Mouse (Mus musculus): ENCODE data around the gene Spsb1. TPM values are rescaled to one million over a fixed set of nuclear protein-coding genes. Genes with fewer than 3 reads are reported as not detected.

Spsb1 gene
- polyA plus RNA-seq, 1 experiment from 2014 or later = 4.7 TPM

GRCm38 (mm10) chr4:149895226-149895625 lies 59.6 kb downstream of the Spsb1 start:
- no peaks in the 10 kb centered on the region for H3K9me3 ChIP-seq (replicated peaks; ENCODE audit: control insufficient read depth, low read length)
- H3K9ac ChIP-seq (ENCODE audit: low read depth, low read length) = no peak overlapping the region
- no peaks in the 10 kb centered on the region for H3K27me3 ChIP-seq (ENCODE audit: control insufficient read depth, insufficient read depth, low read length)
- no peak overlapping the region for H3K27ac ChIP-seq (ENCODE audit: low read depth, low read length)
- H3K4me2 ChIP-seq = no peak overlapping the region
- H3K4me1 ChIP-seq (ENCODE audit: control insufficient read depth, insufficient read depth, low read length) = peaks cover 24% of the 10 kb centered on the region
- no peak overlapping the region for H3K4me3 ChIP-seq (ENCODE audit: low read depth, low read length)
- 58% methylated on average over 7 of the region's 7 CpGs for WGBS (ENCODE audit: insufficient replicate concordance)
- H3K36me3 ChIP-seq (ENCODE audit: control insufficient read depth, insufficient read depth, low read length) = peaks cover 3% of the 10 kb centered on the region; the same call in 1 of the 2 replicates
- ATAC-seq (replicated peaks; ENCODE audit: insufficient number of reproducible peaks, low FRiP score, low TSS enrichment) = no peak

GRCm38 (mm10) chr4:149894300-149894699 lies 60.5 kb downstream of the Spsb1 start:
- Histone ChIP-seq H3K36me3 (ENCODE audit: control insufficient read depth, insufficient read depth, low read length) (peaks cover 3% of the 10 kb centered on the region; the same call in 1 of the 2 replicates), H3K27me3 (ENCODE audit: control insufficient read depth, insufficient read depth, low read length) (no peaks in the 10 kb centered on the region), H3K4me3 (ENCODE audit: low read depth, low read length) (no peak overlapping the region), H3K4me2 (no peak overlapping the region), H3K4me1 (ENCODE audit: control insufficient read depth, insufficient read depth, low read length) (peaks cover 32% of the 10 kb centered on the region), H3K27ac (ENCODE audit: low read depth, low read length) (peak overlapping the region; percentile 71), H3K9ac (ENCODE audit: low read depth, low read length) (no peak overlapping the region), H3K9me3 (replicated peaks; ENCODE audit: control insufficient read depth, low read length) (no peaks in the 10 kb centered on the region)
- WGBS (ENCODE audit: insufficient replicate concordance) = 93% methylated on average over 7 of the region's 7 CpGs
- no peak for ATAC-seq (replicated peaks; ENCODE audit: insufficient number of reproducible peaks, low FRiP score, low TSS enrichment)

GRCm38 (mm10) chr4:149893611-149894151 lies 61.2 kb downstream of the Spsb1 start:
- Histone ChIP-seq H3K9me3 (replicated peaks; ENCODE audit: control insufficient read depth, low read length) (no peaks in the 10 kb centered on the region), H3K4me2 (no peak overlapping the region), H3K4me1 (ENCODE audit: control insufficient read depth, insufficient read depth, low read length) (peaks cover 33% of the 10 kb centered on the region), H3K36me3 (ENCODE audit: control insufficient read depth, insufficient read depth, low read length) (peaks cover 3% of the 10 kb centered on the region; the same call in 1 of the 2 replicates), H3K27me3 (ENCODE audit: control insufficient read depth, insufficient read depth, low read length) (no peaks in the 10 kb centered on the region), H3K9ac (ENCODE audit: low read depth, low read length) (no peak overlapping the region), H3K4me3 (ENCODE audit: low read depth, low read length) (no peak overlapping the region), H3K27ac (ENCODE audit: low read depth, low read length) (peak overlapping the region; percentile 82)
- WGBS (ENCODE audit: insufficient replicate concordance) = 28% methylated on average over 11 of the region's 11 CpGs
- no peak; the same call in 1 of the 2 replicates for ATAC-seq (replicated peaks; ENCODE audit: insufficient number of reproducible peaks, low FRiP score, low TSS enrichment)

GRCm38 (mm10) chr4:149891172-149891960 lies 63.5 kb downstream of the Spsb1 start:
- no peak overlapping the region for H3K27ac ChIP-seq (ENCODE audit: low read depth, low read length)
- ATAC-seq (replicated peaks; ENCODE audit: insufficient number of reproducible peaks, low FRiP score, low TSS enrichment) = no peak
- 85% methylated on average over 5 of the region's 5 CpGs for WGBS (ENCODE audit: insufficient replicate concordance)
- H3K4me3 ChIP-seq (ENCODE audit: low read depth, low read length) = no peak overlapping the region
- H3K27me3 ChIP-seq (ENCODE audit: control insufficient read depth, insufficient read depth, low read length) = no peaks in the 10 kb centered on the region
- H3K4me2 ChIP-seq = no peak overlapping the region
- H3K36me3 ChIP-seq (ENCODE audit: control insufficient read depth, insufficient read depth, low read length) = no peaks in the 10 kb centered on the region
- no peaks in the 10 kb centered on the region for H3K9me3 ChIP-seq (replicated peaks; ENCODE audit: control insufficient read depth, low read length)
- H3K9ac ChIP-seq (ENCODE audit: low read depth, low read length) = no peak overlapping the region
- peaks cover 38% of the 10 kb centered on the region for H3K4me1 ChIP-seq (ENCODE audit: control insufficient read depth, insufficient read depth, low read length)

- ATAC-seq (replicated peaks; ENCODE audit: insufficient number of reproducible peaks, low FRiP score, low TSS enrichment) = no peak
- no peak overlapping the region; the same call in 1 of the 2 replicates for H3K9ac ChIP-seq (ENCODE audit: low read depth, low read length)
- peaks cover 38% of the 10 kb centered on the region for H3K4me1 ChIP-seq (ENCODE audit: control insufficient read depth, insufficient read depth, low read length)
- peak overlapping the region; percentile 75 for H3K27ac ChIP-seq (ENCODE audit: low read depth, low read length)
- H3K36me3 ChIP-seq (ENCODE audit: control insufficient read depth, insufficient read depth, low read length) = no peaks in the 10 kb centered on the region
- no peak overlapping the region for H3K4me2 ChIP-seq
- no peak overlapping the region for H3K4me3 ChIP-seq (ENCODE audit: low read depth, low read length)
- WGBS (ENCODE audit: insufficient replicate concordance) = 70% methylated on average over 8 of the region's 8 CpGs
- no peaks in the 10 kb centered on the region for H3K27me3 ChIP-seq (ENCODE audit: control insufficient read depth, insufficient read depth, low read length)
- no peaks in the 10 kb centered on the region for H3K9me3 ChIP-seq (replicated peaks; ENCODE audit: control insufficient read depth, low read length)
Measured at GRCm38 (mm10) chr4:149890551-149890950, 64.3 kb downstream of the Spsb1 start.

- Histone ChIP-seq H3K36me3 (ENCODE audit: control insufficient read depth, insufficient read depth, low read length) (no peaks in the 10 kb centered on the region), H3K9ac (ENCODE audit: low read depth, low read length) (0 out of 2 replicates have a peak overlapping the region, but pooled peaks have one; percentile 29), H3K27me3 (ENCODE audit: control insufficient read depth, insufficient read depth, low read length) (no peaks in the 10 kb centered on the region), H3K27ac (ENCODE audit: low read depth, low read length) (peak overlapping the region; percentile 75), H3K4me3 (ENCODE audit: low read depth, low read length) (no peak overlapping the region), H3K4me1 (ENCODE audit: control insufficient read depth, insufficient read depth, low read length) (peaks cover 38% of the 10 kb centered on the region), H3K4me2 (no peak overlapping the region), H3K9me3 (replicated peaks; ENCODE audit: control insufficient read depth, low read length) (no peaks in the 10 kb centered on the region)
- WGBS (ENCODE audit: insufficient replicate concordance) = 20% methylated on average over 13 of the region's 13 CpGs
- no peak for ATAC-seq (replicated peaks; ENCODE audit: insufficient number of reproducible peaks, low FRiP score, low TSS enrichment)
Measured at GRCm38 (mm10) chr4:149889851-149890250, 65.0 kb downstream of the Spsb1 start.

GRCm38 (mm10) chr4:149888736-149889470 lies 65.9 kb downstream of the Spsb1 start:
- H3K27ac ChIP-seq (ENCODE audit: low read depth, low read length) = no peak overlapping the region

GRCm38 (mm10) chr4:149888156-149888555 lies 66.7 kb downstream of the Spsb1 start:
- Histone ChIP-seq H3K4me1 (ENCODE audit: control insufficient read depth, insufficient read depth, low read length) (peaks cover 22% of the 10 kb centered on the region), H3K4me3 (ENCODE audit: low read depth, low read length) (no peak overlapping the region), H3K9me3 (replicated peaks; ENCODE audit: control insufficient read depth, low read length) (no peaks in the 10 kb centered on the region), H3K36me3 (ENCODE audit: control insufficient read depth, insufficient read depth, low read length) (no peaks in the 10 kb centered on the region), H3K27me3 (ENCODE audit: control insufficient read depth, insufficient read depth, low read length) (no peaks in the 10 kb centered on the region), H3K9ac (ENCODE audit: low read depth, low read length) (no peak overlapping the region), H3K27ac (ENCODE audit: low read depth, low read length) (no peak overlapping the region), H3K4me2 (no peak overlapping the region)
- 91% methylated on average over 5 of the region's 5 CpGs for WGBS (ENCODE audit: insufficient replicate concordance)
- no peak for ATAC-seq (replicated peaks; ENCODE audit: insufficient number of reproducible peaks, low FRiP score, low TSS enrichment)

More at GRCm38 (mm10) chr4:149888736-149889470, 65.9 kb downstream of the Spsb1 start:
- no peak overlapping the region for H3K4me2 ChIP-seq
- peaks cover 28% of the 10 kb centered on the region for H3K4me1 ChIP-seq (ENCODE audit: control insufficient read depth, insufficient read depth, low read length)
- H3K9ac ChIP-seq (ENCODE audit: low read depth, low read length) = no peak overlapping the region
- no peaks in the 10 kb centered on the region for H3K36me3 ChIP-seq (ENCODE audit: control insufficient read depth, insufficient read depth, low read length)
- no peak for ATAC-seq (replicated peaks; ENCODE audit: insufficient number of reproducible peaks, low FRiP score, low TSS enrichment)
- no peaks in the 10 kb centered on the region for H3K27me3 ChIP-seq (ENCODE audit: control insufficient read depth, insufficient read depth, low read length)
- H3K9me3 ChIP-seq (replicated peaks; ENCODE audit: control insufficient read depth, low read length) = no peaks in the 10 kb centered on the region
- H3K4me3 ChIP-seq (ENCODE audit: low read depth, low read length) = no peak overlapping the region
- WGBS (ENCODE audit: insufficient replicate concordance) = 80% methylated on average over 20 of the region's 20 CpGs

Data from heart, embryonic 11.5 days (tissue).